Mouse (Mus musculus): Measurements from ENCODE around the gene Exosc2. TPM values are rescaled to one million over a fixed set of nuclear protein-coding genes. Genes with fewer than 3 reads are reported as not detected.

Gene Exosc2
- polyA plus RNA-seq, 2 experiments = 25.3 to 27.2 TPM

DNA sequence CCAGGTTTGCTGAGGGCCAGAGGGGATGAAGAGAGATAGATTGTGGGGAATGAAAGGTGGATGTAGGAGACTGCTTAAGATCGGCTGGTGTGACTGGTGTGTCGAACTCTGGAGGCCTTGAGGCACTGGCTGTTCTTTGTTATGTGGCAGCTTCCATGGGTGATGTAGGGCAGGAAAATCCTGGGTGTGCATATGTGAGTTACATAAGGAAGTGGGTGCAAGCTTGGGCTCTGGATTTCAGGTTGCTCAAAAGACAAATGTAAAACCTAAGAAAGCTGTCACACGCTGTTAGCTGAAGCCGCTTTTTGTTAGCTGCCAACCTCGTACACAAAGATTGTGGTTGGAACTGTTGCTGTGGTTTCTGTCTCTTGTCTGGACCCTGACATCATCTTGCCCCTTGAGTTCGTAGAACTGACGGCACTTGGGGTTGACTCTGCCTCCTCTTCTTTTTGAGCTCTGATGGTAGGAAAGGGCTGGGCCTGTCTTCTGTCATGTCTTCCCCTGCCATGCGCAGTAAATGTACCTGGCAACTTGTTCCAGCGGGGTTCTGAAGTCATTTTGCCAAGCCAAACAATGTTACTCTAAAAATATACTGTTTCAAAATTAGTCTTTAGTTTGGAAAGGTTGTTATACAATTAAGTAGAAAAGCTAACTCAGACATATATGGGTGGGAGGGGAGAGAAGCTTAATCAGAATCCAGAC lies 57.2 kb downstream of the Exosc2 start:
- no peak overlapping the region for H3K9ac ChIP-seq (replicated peaks)
- no peaks in the 10 kb centered on the region for H3K9me3 ChIP-seq (ENCODE audit: control insufficient read depth, low read length)
- H3K4me3 ChIP-seq (ENCODE audit: insufficient read depth in 1 of 2, low read depth in 2 of 2, low read length in 2 of 2) = no peak overlapping the region
- DNase-seq (ENCODE audit: low read depth in 3 of 3, low spot score in 3 of 3) (no peak), ATAC-seq (ENCODE audit: insufficient read depth) (no peak)
- 54% methylated on average over 9 of the region's 9 CpGs for WGBS (ENCODE audit: insufficient replicate concordance)
- no peak overlapping the region for H3K4me2 ChIP-seq (ENCODE audit: low read depth)
- no peaks in the 10 kb centered on the region for H3K36me3 ChIP-seq (replicated peaks; ENCODE audit: control insufficient read depth, insufficient read depth, low read depth)
- no peaks in the 10 kb centered on the region for H3K27me3 ChIP-seq (ENCODE audit: control insufficient read depth, insufficient read depth, low read length)
- peaks cover 7 to 29% of the 10 kb centered on the region in 2 experiments for H3K4me1 ChIP-seq (replicated peaks; ENCODE audit: control insufficient read depth in 2 of 2, insufficient read depth in 2 of 2, low read length in 1 of 2)
- TF ChIP-seq EP300 (IDR thresholded peaks at IDR 0.05; ENCODE audit: low read depth) (no peak), CTCF (IDR thresholded peaks at IDR 0.05; ENCODE audit: low read depth) (no peak)
- H3K27ac ChIP-seq = no peak overlapping the region

- peaks cover 0 to 23% of the 10 kb centered on the region in 2 experiments; a peak in 3 of 4 replicates for H3K4me1 ChIP-seq (replicated peaks; ENCODE audit: control insufficient read depth in 2 of 2, insufficient read depth in 2 of 2, low read length in 1 of 2)
- no peak overlapping the region for H3K27ac ChIP-seq
- no peaks in the 10 kb centered on the region for H3K36me3 ChIP-seq (replicated peaks; ENCODE audit: control insufficient read depth, insufficient read depth, low read depth)
- H3K4me3 ChIP-seq (ENCODE audit: insufficient read depth in 1 of 2, low read depth in 2 of 2, low read length in 2 of 2) = no peak overlapping the region
- DNase-seq (ENCODE audit: low read depth in 3 of 3, low spot score in 3 of 3) (no peak), ATAC-seq (ENCODE audit: insufficient read depth) (no peak)
- 50% methylated on average over 5 of the region's 5 CpGs for WGBS (ENCODE audit: insufficient replicate concordance)
- H3K9ac ChIP-seq (replicated peaks) = no peak overlapping the region
- TF ChIP-seq EP300 (IDR thresholded peaks at IDR 0.05; ENCODE audit: low read depth) (no peak), CTCF (IDR thresholded peaks at IDR 0.05; ENCODE audit: low read depth) (no peak)
- no peak overlapping the region for H3K4me2 ChIP-seq (ENCODE audit: low read depth)
- no peaks in the 10 kb centered on the region for H3K9me3 ChIP-seq (ENCODE audit: control insufficient read depth, low read length)
- no peaks in the 10 kb centered on the region for H3K27me3 ChIP-seq (ENCODE audit: control insufficient read depth, insufficient read depth, low read length)
Measured at GRCm38 (mm10) chr2:31730640-31731039, 60.1 kb downstream of the Exosc2 start.

Other genes starting within 250 kb of the Exosc2 start
- 53.3 and 64.7 TPM in 2 replicates for gene Ass1, start 200.5 kb upstream of the Exosc2 start, polyA plus RNA-seq (2012; rRNA removed)
- 86.7 and 97.2 TPM in 2 replicates for gene Ass1, start 200.5 kb upstream of the Exosc2 start, polyA plus RNA-seq (2014; fragmentation: Nextera tagmentation; extraction: Ambion mirVana)
- gene Fubp3, start 98.1 kb upstream of the Exosc2 start, polyA plus RNA-seq (2012; rRNA removed) = 11.6 and 14.0 TPM in 2 replicates
- 19.0 and 22.1 TPM in 2 replicates for gene Fubp3, start 98.1 kb upstream of the Exosc2 start, polyA plus RNA-seq (2014; fragmentation: Nextera tagmentation; extraction: Ambion mirVana)
- not detected in 2 replicates for gene Prdm12, start 30.7 kb upstream of the Exosc2 start, polyA plus RNA-seq (2012; rRNA removed)
- not detected in 2 replicates for gene Prdm12, start 30.7 kb upstream of the Exosc2 start, polyA plus RNA-seq (2014; fragmentation: Nextera tagmentation; extraction: Ambion mirVana)
- gene Abl1, start 17.7 kb downstream of the Exosc2 start, polyA plus RNA-seq (2012; rRNA removed) = 9.6 and 10.0 TPM in 2 replicates
- 4.8 and 6.9 TPM in 2 replicates for gene Abl1, start 17.7 kb downstream of the Exosc2 start, polyA plus RNA-seq (2014; fragmentation: Nextera tagmentation; extraction: Ambion mirVana)
- gene Qrfp, start 139.9 kb downstream of the Exosc2 start, polyA plus RNA-seq (2012; rRNA removed) = 0.01 TPM in 1 of 2 replicates, not detected in the other
- not detected in 2 replicates for gene Qrfp, start 139.9 kb downstream of the Exosc2 start, polyA plus RNA-seq (2014; fragmentation: Nextera tagmentation; extraction: Ambion mirVana)
- 0.01 TPM in 2 replicates for gene Fibcd1, start 175.3 kb downstream of the Exosc2 start, polyA plus RNA-seq (2012; rRNA removed)
- not detected in 2 replicates for gene Fibcd1, start 175.3 kb downstream of the Exosc2 start, polyA plus RNA-seq (2014; fragmentation: Nextera tagmentation; extraction: Ambion mirVana)
- 0.02 and 0.03 TPM in 2 replicates for gene Lamc3, start 216.6 kb downstream of the Exosc2 start, polyA plus RNA-seq (2012; rRNA removed)
- gene Lamc3, start 216.6 kb downstream of the Exosc2 start, polyA plus RNA-seq (2014; fragmentation: Nextera tagmentation; extraction: Ambion mirVana) = not detected in 2 replicates

Data from liver, embryonic 14.5 days (tissue).